Mouse (Mus musculus): ENCODE results near the gene Uhrf2. TPM values are rescaled to one million over a fixed set of nuclear protein-coding genes. Genes with fewer than 3 reads are reported as not detected.

Gene Uhrf2
- total and polyA plus RNA-seq, 3 experiments, result 29.0 to 71.4 (median 34.0) TPM

DNA sequence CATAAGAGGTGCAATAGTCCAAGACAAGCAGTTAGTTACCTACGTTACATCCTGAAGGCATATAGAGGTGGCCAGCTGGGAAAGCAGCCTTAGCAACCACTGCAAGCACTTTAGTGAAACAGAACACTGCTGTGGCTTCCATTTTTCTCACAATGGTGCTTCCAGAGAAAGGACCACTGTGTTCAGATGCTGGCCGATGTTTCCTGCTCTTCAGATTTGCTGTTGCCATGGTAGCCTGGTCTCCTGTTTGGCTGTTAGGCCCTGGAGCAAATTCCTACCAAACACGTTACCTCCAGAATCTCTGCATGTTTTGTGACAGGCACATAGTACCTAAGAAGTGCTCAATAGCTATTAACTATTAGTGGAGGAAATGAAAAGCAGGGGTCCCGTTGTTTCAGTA lies 66.7 kb downstream of the Uhrf2 start:
- dilution Hi-C loops (cut with MboI; ENCODE audit: extremely low pct_ligation_motif_present, extremely low pct_unique_long_range_greater_than_20kb, low sequenced_read_pairs), result no loop called here
- no peak overlapping the region for H3K27ac ChIP-seq (ENCODE audit: insufficient read depth, low read depth)

DNA sequence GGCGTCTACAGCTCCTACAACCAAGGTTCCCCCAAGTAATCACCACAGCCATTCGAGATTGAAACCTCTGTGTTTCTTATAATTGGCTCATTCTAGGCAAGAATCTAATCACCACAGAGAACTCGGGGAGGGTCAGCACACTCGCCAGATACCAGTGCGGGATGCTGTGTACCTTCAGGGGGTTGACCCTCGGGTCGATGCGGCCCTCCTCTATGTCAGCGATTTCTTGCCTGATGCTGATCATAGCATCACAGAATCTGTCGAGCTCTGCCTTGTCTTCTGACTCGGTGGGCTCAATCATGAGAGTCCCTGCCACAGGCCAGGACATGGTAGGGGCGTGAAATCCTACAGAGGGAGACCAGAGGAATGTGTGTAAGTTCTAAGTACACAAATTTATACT lies 70.3 kb downstream of the Uhrf2 start:
- TF ChIP-seq POLR2AphosphoS2 (IDR thresholded peaks at IDR 0.05; ENCODE audit: low read depth, low read length), result no peak
- TF ChIP-seq ELF1 (IDR thresholded peaks at IDR 0.05; ENCODE audit: low read depth, low read length), result no peak
- TF ChIP-seq HCFC1 (IDR thresholded peaks at IDR 0.05; ENCODE audit: low read depth, low read length), result no peak
- TF ChIP-seq PAX5 (IDR thresholded peaks at IDR 0.05; ENCODE audit: low read length), result no peak
- no peak for TF ChIP-seq MEF2A (IDR thresholded peaks at IDR 0.05; ENCODE audit: borderline replicate concordance, low read depth, low read length)
- TF ChIP-seq CTCF (conservative IDR thresholded peaks at IDR 0.05 in 1 of 2, IDR thresholded peaks at IDR 0.05 in 1 of 2; ENCODE audit: low read depth in 2 of 2, low read length in 2 of 2), result no peak
- no peak for TF ChIP-seq CHD1 (IDR thresholded peaks at IDR 0.05; ENCODE audit: low read depth, low read length)
- TF ChIP-seq ZKSCAN1 (IDR thresholded peaks at IDR 0.05; ENCODE audit: borderline replicate concordance, low read depth, low read length), result no peak
- TF ChIP-seq TCF12 (IDR thresholded peaks at IDR 0.05; ENCODE audit: low read depth, low read length), result no peak
- Histone ChIP-seq H3K27ac (ENCODE audit: insufficient read depth, low read depth) (no peak overlapping the region), H3K4me2 (ENCODE audit: insufficient read depth, low read depth, poor library complexity, severe bottlenecking) (no peak overlapping the region), H3K4me3 (replicated peaks in 1 of 3; ENCODE audit: low read depth in 2 of 3, low read length in 2 of 3, poor library complexity in 1 of 3) (no peak overlapping the region), H3K27me3 (replicated peaks) (no peaks in the 10 kb centered on the region), H3K9ac (ENCODE audit: insufficient read depth, low read depth) (no peak overlapping the region), H3K4me1 (ENCODE audit: control insufficient read depth in 1 of 2, insufficient read depth in 2 of 2) (peaks cover 0 to 8% of the 10 kb centered on the region in 2 experiments; a peak in 2 of 4 replicates), H3K79me2 (replicated peaks; ENCODE audit: control insufficient read depth, extremely low read depth, insufficient read depth, poor library complexity, severe bottlenecking) (no peaks in the 10 kb centered on the region), H3K36me3 (replicated peaks in 1 of 2; ENCODE audit: control insufficient read depth in 1 of 2, insufficient read depth in 1 of 2, low read length in 1 of 2) (peaks cover 3 to 24% of the 10 kb centered on the region in 2 experiments), H3K9me3 (replicated peaks; ENCODE audit: low read length) (no peaks in the 10 kb centered on the region)
- in situ Hi-C loops (cut with MboI; ENCODE audit: low pct_ligation_motif_present, low pct_unique_long_range_greater_than_20kb, low sequenced_read_pairs), result no loop called here
- dilution Hi-C loops (cut with MboI; ENCODE audit: extremely low pct_ligation_motif_present, extremely low pct_unique_long_range_greater_than_20kb, low sequenced_read_pairs), result no loop called here
- no peak for DNase-seq (ENCODE audit: extremely low read depth)

More for the DNA sequence above, 66.7 kb downstream of the Uhrf2 start:
- Histone ChIP-seq H3K9me3 (replicated peaks; ENCODE audit: low read length) (no peaks in the 10 kb centered on the region), H3K79me2 (replicated peaks; ENCODE audit: control insufficient read depth, extremely low read depth, insufficient read depth, poor library complexity, severe bottlenecking) (no peaks in the 10 kb centered on the region), H3K27me3 (replicated peaks) (no peaks in the 10 kb centered on the region), H3K4me2 (ENCODE audit: insufficient read depth, low read depth, poor library complexity, severe bottlenecking) (no peak overlapping the region), H3K9ac (ENCODE audit: insufficient read depth, low read depth) (no peak overlapping the region), H3K36me3 (replicated peaks in 1 of 2; ENCODE audit: control insufficient read depth in 1 of 2, insufficient read depth in 1 of 2, low read length in 1 of 2) (peaks cover 16 to 54% of the 10 kb centered on the region in 2 experiments), H3K4me3 (replicated peaks in 1 of 3; ENCODE audit: low read depth in 2 of 3, low read length in 2 of 3, poor library complexity in 1 of 3) (no peak overlapping the region), H3K4me1 (ENCODE audit: control insufficient read depth in 1 of 2, insufficient read depth in 2 of 2) (peaks cover 0 to 16% of the 10 kb centered on the region in 2 experiments; a peak in 3 of 4 replicates)
- in situ Hi-C loops (cut with MboI; ENCODE audit: low pct_ligation_motif_present, low pct_unique_long_range_greater_than_20kb, low sequenced_read_pairs), result no loop called here
- DNase-seq (ENCODE audit: extremely low read depth), result no peak
- TF ChIP-seq USF2 (conservative IDR thresholded peaks at IDR 0.05; ENCODE audit: low read depth, low read length) (no peak), ZC3H11A (IDR thresholded peaks at IDR 0.05; ENCODE audit: low read depth, low read length) (no peak), POLR2AphosphoS2 (IDR thresholded peaks at IDR 0.05; ENCODE audit: low read depth, low read length) (no peak)

DNA sequence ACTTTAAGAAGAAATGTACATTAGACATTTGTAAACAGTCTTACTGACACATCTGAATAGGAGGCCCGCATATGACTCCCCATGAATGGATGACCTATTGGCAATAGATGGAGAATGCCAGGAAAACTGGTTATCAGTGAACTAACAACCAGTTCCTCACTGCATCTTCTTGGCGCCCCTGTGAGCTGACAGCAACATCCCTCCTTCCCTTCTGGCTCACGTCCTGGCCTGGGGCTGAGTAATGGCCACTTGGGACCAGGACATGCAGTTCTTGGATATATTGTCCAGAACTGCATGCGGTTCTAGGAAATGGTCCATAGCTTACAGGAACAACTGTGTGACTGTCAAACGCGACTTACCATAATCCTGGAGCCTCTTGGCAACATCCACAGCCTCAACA lies 72.3 kb downstream of the Uhrf2 start:
- Histone ChIP-seq H3K4me1 (ENCODE audit: control insufficient read depth in 1 of 2, insufficient read depth in 2 of 2) (no peaks in the 10 kb centered on the region), H3K36me3 (replicated peaks in 1 of 2; ENCODE audit: control insufficient read depth in 1 of 2, insufficient read depth in 1 of 2, low read length in 1 of 2) (peaks cover 0 to 5% of the 10 kb centered on the region in 2 experiments), H3K27ac (ENCODE audit: insufficient read depth, low read depth) (no peak overlapping the region), H3K4me3 (replicated peaks in 1 of 3; ENCODE audit: low read depth in 2 of 3, low read length in 2 of 3, poor library complexity in 1 of 3) (no peak overlapping the region), H3K4me2 (ENCODE audit: insufficient read depth, low read depth, poor library complexity, severe bottlenecking) (no peak overlapping the region), H3K79me2 (replicated peaks; ENCODE audit: control insufficient read depth, extremely low read depth, insufficient read depth, poor library complexity, severe bottlenecking) (no peaks in the 10 kb centered on the region), H3K9ac (ENCODE audit: insufficient read depth, low read depth) (no peak overlapping the region), H3K9me3 (replicated peaks; ENCODE audit: low read length) (no peaks in the 10 kb centered on the region), H3K27me3 (replicated peaks) (no peaks in the 10 kb centered on the region)
- no peak for DNase-seq (ENCODE audit: extremely low read depth)
- dilution Hi-C loops (cut with MboI; ENCODE audit: extremely low pct_ligation_motif_present, extremely low pct_unique_long_range_greater_than_20kb, low sequenced_read_pairs), result no loop called here
- TF ChIP-seq RCOR1 (conservative IDR thresholded peaks at IDR 0.05; ENCODE audit: low read depth, low read length) (no peak), HCFC1 (IDR thresholded peaks at IDR 0.05; ENCODE audit: low read depth, low read length) (no peak), ZKSCAN1 (IDR thresholded peaks at IDR 0.05; ENCODE audit: borderline replicate concordance, low read depth, low read length) (no peak), SMC3 (IDR thresholded peaks at IDR 0.05; ENCODE audit: low read depth, low read length) (no peak), PAX5 (IDR thresholded peaks at IDR 0.05; ENCODE audit: low read length) (no peak), SIN3A (IDR thresholded peaks at IDR 0.05; ENCODE audit: low read length) (no peak), KAT2A (IDR thresholded peaks at IDR 0.05; ENCODE audit: insufficient replicate concordance, low read length) (no peak), MAZ (IDR thresholded peaks at IDR 0.05; ENCODE audit: low read depth, low read length) (no peak), POLR2AphosphoS2 (IDR thresholded peaks at IDR 0.05; ENCODE audit: low read depth, low read length) (no peak), ZMIZ1 (IDR thresholded peaks at IDR 0.05; ENCODE audit: low read depth, low read length) (no peak), CTCF (conservative IDR thresholded peaks at IDR 0.05 in 1 of 2, IDR thresholded peaks at IDR 0.05 in 1 of 2; ENCODE audit: low read depth in 2 of 2, low read length in 2 of 2) (no peak)
- in situ Hi-C loops (cut with MboI; ENCODE audit: low pct_ligation_motif_present, low pct_unique_long_range_greater_than_20kb, low sequenced_read_pairs), result no loop called here
